Mouse (Mus musculus) erythroblast, embryonic 14.5 days (primary cell): ENCODE measurements at regions not wholly inside any gene's neighbourhood (a gene's known extent, or its start where the extent isn't known, plus 50 kb on each side); places are given as distances from the start of the nearest gene placed in this dataset.

Experiments used
- GATA1 ChIP-seq: IDR thresholded peaks from 2 replicates; pipeline ENCODE4 v1.6.1; 2012; ENCODE audit warnings: low read length, inconsistent platforms, mixed read lengths
- TAL1 ChIP-seq: IDR thresholded peaks from 3 replicates; pipeline ENCODE4 v1.6.1; 2012; ENCODE audit warnings: low read length, inconsistent platforms, mixed read lengths

- TF ChIP-seq GATA1 (no peak), TAL1 (no peak)
These were observed 54.7 kb downstream of the Hes1 start for GRCm38 (mm10) chr16:30118876-30119275.
